Mouse (Mus musculus): ENCODE measurements around the gene Yme1l1. TPM values are rescaled to one million over a fixed set of nuclear protein-coding genes. Genes with fewer than 3 reads are reported as not detected.
A peak's percentile ranks its signal among the peaks of the same experiment; 100 is the strongest.

Yme1l1 gene
- 100 to 1,000 TPM; 127 to 250 (median 173) TPM for total RNA-seq (2018; cell fraction: chromatin; rRNA removed)
- total RNA-seq (2018; cell fraction: cytosol; rRNA removed): 10 to 100 TPM; 51.5 to 71.6 (median 59.4) TPM
- total RNA-seq (2018; cell fraction: nucleus; rRNA removed): 100 to 1,000 TPM in 22 of 26 experiments, 10 to 100 TPM in 4; 81.3 to 176 (median 119) TPM
- polyA plus RNA-seq (2018): 45.5 to 53.1 TPM (median 50.1 TPM) in 3 replicates

- peaks cover 91% of the 10 kb centered on the region for H3K79me2 ChIP-seq (ENCODE audit: inconsistent target)
- WGBS (ENCODE audit: missing documents): under 1% methylated on average over 61 of the region's 61 CpGs
These were observed at the start of gene Yme1l1, which contains the start of gene Mastl for GRCm38 (mm10) chr2:23155777-23156607. Gene Yme1l1, plus strand, starts transcription at chr2:23156369. Gene Mastl, minus strand, starts transcription at chr2:23156024.

GRCm38 (mm10) chr2:23119573-23119972 is 36.6 kb upstream of the Yme1l1 start:
- no peaks in the 10 kb centered on the region for H3K36me3 ChIP-seq (ENCODE audit: inconsistent target)

More at GRCm38 (mm10) chr2:23155777-23156607, at the start of gene Yme1l1, which contains the start of gene Mastl:
- H3K4me3 ChIP-seq (ENCODE audit: inconsistent target): peak within 1 kb of the TSS; percentile 98
- no peaks in the 10 kb centered on the region for H3K36me3 ChIP-seq (ENCODE audit: inconsistent target)
- H3K27ac ChIP-seq: peak within 1 kb of the TSS; percentile 96

GRCm38 (mm10) chr2:23155199-23155621 is 959 bp upstream of the Yme1l1 start:
- H3K27ac ChIP-seq: peak overlapping the region; percentile 75
- peaks cover 90% of the 10 kb centered on the region for H3K79me2 ChIP-seq (ENCODE audit: inconsistent target)
- H3K4me3 ChIP-seq (ENCODE audit: inconsistent target): peak overlapping the region; percentile 94
- 4% methylated on average over 5 of the region's 5 CpGs for WGBS (ENCODE audit: missing documents)
- H3K36me3 ChIP-seq (ENCODE audit: inconsistent target): no peaks in the 10 kb centered on the region

More at GRCm38 (mm10) chr2:23119573-23119972, 36.6 kb upstream of the Yme1l1 start:
- H3K27ac ChIP-seq: no peak overlapping the region
- no peaks in the 10 kb centered on the region for H3K79me2 ChIP-seq (ENCODE audit: inconsistent target)
- no peak overlapping the region for H3K4me3 ChIP-seq (ENCODE audit: inconsistent target)

GRCm38 (mm10) chr2:23156608-23157081 is 476 bp downstream of the Yme1l1 start:
- H3K36me3 ChIP-seq (ENCODE audit: inconsistent target): no peaks in the 10 kb centered on the region
- peaks cover 91% of the 10 kb centered on the region for H3K79me2 ChIP-seq (ENCODE audit: inconsistent target)
- WGBS (ENCODE audit: missing documents): under 1% methylated on average over 17 of the region's 17 CpGs
- peak overlapping the region; percentile 96 for H3K27ac ChIP-seq
- peak overlapping the region; percentile 98 for H3K4me3 ChIP-seq (ENCODE audit: inconsistent target)

GRCm38 (mm10) chr2:23172305-23172704 is 16.1 kb downstream of the Yme1l1 start:
- 0 out of 2 replicates have a peak overlapping the region, but pooled peaks have one; percentile 5 for H3K27ac ChIP-seq
- H3K79me2 ChIP-seq (ENCODE audit: inconsistent target): no peaks in the 10 kb centered on the region
- peaks cover 65% of the 10 kb centered on the region for H3K36me3 ChIP-seq (ENCODE audit: inconsistent target)
- H3K4me3 ChIP-seq (ENCODE audit: inconsistent target): no peak overlapping the region
- WGBS (ENCODE audit: missing documents): 70% methylated on average over 3 of the region's 3 CpGs

GRCm38 (mm10) chr2:23194366-23194765 is 38.2 kb downstream of the Yme1l1 start:
- Histone ChIP-seq H3K4me3 (ENCODE audit: inconsistent target) (no peak overlapping the region), H3K79me2 (ENCODE audit: inconsistent target) (no peaks in the 10 kb centered on the region), H3K36me3 (ENCODE audit: inconsistent target) (peaks cover 59% of the 10 kb centered on the region), H3K27ac (no peak overlapping the region)
- WGBS (ENCODE audit: missing documents): 100% methylated on average over 1 of the region's 1 CpGs

- Histone ChIP-seq H3K27ac (no peak overlapping the region), H3K79me2 (ENCODE audit: inconsistent target) (no peaks in the 10 kb centered on the region), H3K4me3 (ENCODE audit: inconsistent target) (no peak overlapping the region), H3K36me3 (ENCODE audit: inconsistent target) (peaks cover 34% of the 10 kb centered on the region; the same call in 1 of the 2 replicates)
- 100% methylated on average over 1 of the region's 1 CpGs for WGBS (ENCODE audit: missing documents)
These were observed 44.9 kb downstream of the Yme1l1 start for GRCm38 (mm10) chr2:23201034-23201433.

GRCm38 (mm10) chr2:23202900-23203670 is 46.9 kb downstream of the Yme1l1 start:
- peaks cover 26% of the 10 kb centered on the region; the same call in 1 of the 2 replicates for H3K36me3 ChIP-seq (ENCODE audit: inconsistent target)
- WGBS (ENCODE audit: missing documents): 73% methylated on average over 15 of the region's 15 CpGs
- H3K27ac ChIP-seq: no peak overlapping the region
- H3K4me3 ChIP-seq (ENCODE audit: inconsistent target): no peak overlapping the region
- H3K79me2 ChIP-seq (ENCODE audit: inconsistent target): no peaks in the 10 kb centered on the region

GRCm38 (mm10) chr2:23207070-23207526 is 50.9 kb downstream of the Yme1l1 start, which contains the start of gene 4931423N10Rik:
Gene 4931423N10Rik, plus strand, starts transcription at chr2:23207476.
- 81% methylated on average over 15 of the region's 15 CpGs for WGBS (ENCODE audit: missing documents)
- no peak within 1 kb of the TSS for H3K27ac ChIP-seq
- no peaks in the 10 kb centered on the region for H3K36me3 ChIP-seq (ENCODE audit: inconsistent target)
- no peaks in the 10 kb centered on the region for H3K79me2 ChIP-seq (ENCODE audit: inconsistent target)
- no peak within 1 kb of the TSS for H3K4me3 ChIP-seq (ENCODE audit: inconsistent target)

GRCm38 (mm10) chr2:23213661-23214060 is 57.5 kb downstream of the Yme1l1 start:
- no peak overlapping the region for H3K4me3 ChIP-seq (ENCODE audit: inconsistent target)
- WGBS (ENCODE audit: missing documents): 85% methylated on average over 5 of the region's 5 CpGs
- no peaks in the 10 kb centered on the region for H3K79me2 ChIP-seq (ENCODE audit: inconsistent target)
- no peak overlapping the region for H3K27ac ChIP-seq
- H3K36me3 ChIP-seq (ENCODE audit: inconsistent target): no peaks in the 10 kb centered on the region

GRCm38 (mm10) chr2:23225199-23225598 is 69.0 kb downstream of the Yme1l1 start:
- H3K27ac ChIP-seq: no peak overlapping the region
- WGBS (ENCODE audit: missing documents): 78% methylated on average over 6 of the region's 7 CpGs

GRCm38 (mm10) chr2:23228463-23228862 is 72.3 kb downstream of the Yme1l1 start:
- WGBS (ENCODE audit: missing documents): 6% methylated on average over 2 of the region's 2 CpGs
- H3K36me3 ChIP-seq (ENCODE audit: inconsistent target): no peaks in the 10 kb centered on the region
- no peak overlapping the region for H3K4me3 ChIP-seq (ENCODE audit: inconsistent target)
- H3K79me2 ChIP-seq (ENCODE audit: inconsistent target): no peaks in the 10 kb centered on the region
- H3K27ac ChIP-seq: no peak overlapping the region

More at GRCm38 (mm10) chr2:23225199-23225598, 69.0 kb downstream of the Yme1l1 start:
- Histone ChIP-seq H3K4me3 (ENCODE audit: inconsistent target) (no peak overlapping the region), H3K79me2 (ENCODE audit: inconsistent target) (no peaks in the 10 kb centered on the region), H3K36me3 (ENCODE audit: inconsistent target) (no peaks in the 10 kb centered on the region)

- no peaks in the 10 kb centered on the region for H3K36me3 ChIP-seq (ENCODE audit: inconsistent target)
- 1% methylated on average over 43 of the region's 50 CpGs for WGBS (ENCODE audit: missing documents)
- H3K4me3 ChIP-seq (ENCODE audit: inconsistent target): no peak overlapping the region
These were observed 78.0 kb downstream of the Yme1l1 start for GRCm38 (mm10) chr2:23234065-23234773.

More at GRCm38 (mm10) chr2:23234065-23234773, 78.0 kb downstream of the Yme1l1 start:
- Histone ChIP-seq H3K27ac (no peak overlapping the region), H3K79me2 (ENCODE audit: inconsistent target) (no peaks in the 10 kb centered on the region)
